Mouse (Mus musculus) embryonic fibroblast, embryonic 13.5 days (primary cell): ENCODE data around the gene Ifi206.

Experiments used
- CTCF ChIP-seq: IDR thresholded peaks from 2 replicates; pipeline ENCODE4 v1.5.1; 2011; ENCODE audit warnings: mild to moderate bottlenecking, control low read depth, low read length, moderate library complexity, borderline replicate concordance; ENCODE audit not compliant: insufficient read depth
- POLR2A ChIP-seq: IDR thresholded peaks from 2 replicates; pipeline ENCODE4 v1.6.1; 2011; ENCODE audit warnings: low read depth, mild to moderate bottlenecking, control low read depth, low read length, moderate library complexity

DNA sequence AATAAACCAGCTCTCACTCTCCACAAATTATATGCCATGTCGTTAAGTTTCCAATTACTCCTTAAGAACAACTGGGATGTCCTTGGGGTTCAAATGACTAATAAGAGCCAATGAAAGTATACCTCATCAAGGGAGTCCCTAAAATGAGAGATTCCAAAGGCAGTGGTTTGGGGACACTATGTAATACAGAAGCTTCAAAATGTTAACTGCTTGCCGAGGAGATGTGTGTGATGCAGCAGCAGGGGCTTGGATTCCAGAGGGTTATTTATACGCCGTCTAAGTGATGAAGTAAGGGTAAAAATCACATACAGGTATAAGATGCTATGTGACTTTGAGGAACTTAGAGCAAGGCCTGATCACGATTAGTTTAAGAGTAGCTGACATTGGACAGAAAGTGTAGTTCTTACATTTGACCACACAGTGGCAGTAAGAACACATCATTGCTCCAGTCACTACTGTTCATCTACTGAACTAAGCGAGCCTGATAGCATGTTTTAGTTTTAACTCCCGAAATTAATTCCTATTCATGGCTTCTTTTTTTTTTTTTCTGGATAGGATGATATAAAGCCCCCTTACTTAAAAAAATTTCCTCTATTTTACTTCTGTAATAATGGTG, 34.6 kb downstream of the Ifi206 start:
- TF ChIP-seq POLR2A (no peak), CTCF (no peak)
